Mouse (Mus musculus) intestine, postnatal 0 days (tissue): ENCODE data around the gene Tnfrsf8. TPM values are rescaled to one million over a fixed set of nuclear protein-coding genes. Genes with fewer than 3 reads are reported as not detected.

Experiments
- ATAC-seq: fragments of 200-750 bp; cut with Nextera tagmentation; 2 replicates; pipeline ENCODE4 v1.8.0; 2017; ENCODE audit warnings: mild to moderate bottlenecking, moderate TSS enrichment, moderate library complexity
- H3K27ac ChIP-seq: fragments of 300-500 bp; sonication (generic); 2 replicates; pipeline ENCODE4 v1.5.1; 2014; ENCODE audit warnings: mild to moderate bottlenecking, low read depth, low read length, moderate library complexity
- H3K27me3 ChIP-seq: fragments of 300-500 bp; sonication (generic); replicated peaks from 2 replicates; pipeline ENCODE4 v1.6.1; 2014; ENCODE audit warnings: low read length, mixed read lengths; ENCODE audit not compliant: control insufficient read depth, insufficient read depth
- H3K36me3 ChIP-seq: fragments of 300-500 bp; sonication (generic); 2 replicates; pipeline ENCODE4 v1.6.1; 2014; ENCODE audit warnings: mild to moderate bottlenecking, moderate library complexity; ENCODE audit not compliant: control insufficient read depth, insufficient read depth
- H3K4me1 ChIP-seq: fragments of 300-500 bp; sonication (generic); replicated peaks from 2 replicates; pipeline ENCODE4 v1.6.1; 2014; ENCODE audit warnings: antibody characterized with exemption, low read length, mixed read lengths; ENCODE audit not compliant: control insufficient read depth, insufficient read depth
- H3K4me2 ChIP-seq: fragments of 300-500 bp; sonication (generic); replicated peaks from 2 replicates; pipeline ENCODE4 v1.6.1; 2014; ENCODE audit warnings: low read depth, mild to moderate bottlenecking, moderate library complexity
- H3K4me3 ChIP-seq: fragments of 300-500 bp; sonication (generic); 2 replicates; pipeline ENCODE4 v1.5.1; 2014; ENCODE audit warnings: low read depth, low read length
- H3K9ac ChIP-seq: fragments of 300-500 bp; sonication (generic); 2 replicates; pipeline ENCODE4 v1.6.1; 2014; ENCODE audit warnings: mild to moderate bottlenecking, low read depth, low read length
- H3K9me3 ChIP-seq: fragments of 300-500 bp; sonication (generic); 2 replicates; pipeline ENCODE4 v1.6.1; 2016; ENCODE audit warnings: mixed run types; ENCODE audit not compliant: control insufficient read depth
- CTCF ChIP-seq: sonication (generic); IDR thresholded peaks from 2 replicates; pipeline ENCODE4 v1.5.1; 2016; ENCODE audit warnings: low read depth, mild to moderate bottlenecking, control low read depth, antibody characterized with exemption, moderate library complexity
- WGBS: fragments of 180-500 bp; shearing (Covaris S2); extraction: QIAGEN DNeasy Blood & Tissue Kit; methylation state at CpG from one replicate; pipeline ENCODE4 v1.1.7; 2014; 5-methylcytosine and 5-hydroxymethylcytosine counted together
- polyA plus RNA-seq: library from polyadenylated mRNA; unstranded; fragments of >200 nt; fragmentation: Nextera tagmentation; extraction: Ambion mirVana; gene quantifications from 2 replicates; pipeline ENCODE4 v1.2.1, GENCODE M21; 2015

Tnfrsf8 gene
- polyA plus RNA-seq, 1 experiment from 2014 or later, result 0.04 TPM

- Histone ChIP-seq H3K4me3 (no peak overlapping the region), H3K4me2 (no peak overlapping the region), H3K27ac (no peak overlapping the region), H3K4me1 (no peaks in the 10 kb centered on the region), H3K9ac (no peak overlapping the region), H3K36me3 (no peaks in the 10 kb centered on the region), H3K9me3 (no peaks in the 10 kb centered on the region), H3K27me3 (no peaks in the 10 kb centered on the region)
- ATAC-seq, result no peak
- no peak for TF ChIP-seq CTCF
- 95% methylated on average over 4 of the region's 4 CpGs for WGBS
Observed at GRCm38 (mm10) chr4:145251546-145251945, 63.4 kb downstream of the Tnfrsf8 start.

DNA sequence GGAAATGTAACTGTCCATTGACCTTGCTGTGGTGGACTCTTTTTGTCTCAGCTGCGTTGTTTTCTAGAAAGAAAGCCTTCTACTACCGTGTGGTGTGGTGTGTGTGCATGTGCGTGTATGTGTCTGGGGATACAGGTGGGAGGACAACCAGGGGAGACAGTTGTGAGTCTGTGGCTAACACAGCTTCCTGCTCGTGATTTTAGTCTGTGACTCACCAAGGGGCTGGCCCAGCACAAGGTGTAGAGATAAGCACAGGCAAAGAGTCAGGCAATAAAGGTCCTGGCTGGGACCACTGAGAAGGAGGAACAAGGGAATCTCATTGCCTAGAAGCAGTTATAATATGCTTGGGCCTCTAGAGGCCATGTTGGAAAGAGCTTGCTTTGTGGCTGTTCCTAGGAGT, 65.0 kb downstream of the Tnfrsf8 start:
- 63% methylated on average over 4 of the region's 4 CpGs for WGBS
- no peak overlapping the region for H3K27ac ChIP-seq
- H3K9ac ChIP-seq, result no peak overlapping the region
- no peak overlapping the region for H3K4me3 ChIP-seq
- H3K36me3 ChIP-seq, result no peaks in the 10 kb centered on the region
- H3K4me1 ChIP-seq, result no peaks in the 10 kb centered on the region
- TF ChIP-seq CTCF, result no peak
- H3K27me3 ChIP-seq, result no peaks in the 10 kb centered on the region
- no peaks in the 10 kb centered on the region for H3K9me3 ChIP-seq
- H3K4me2 ChIP-seq, result no peak overlapping the region
- no peak for ATAC-seq

DNA sequence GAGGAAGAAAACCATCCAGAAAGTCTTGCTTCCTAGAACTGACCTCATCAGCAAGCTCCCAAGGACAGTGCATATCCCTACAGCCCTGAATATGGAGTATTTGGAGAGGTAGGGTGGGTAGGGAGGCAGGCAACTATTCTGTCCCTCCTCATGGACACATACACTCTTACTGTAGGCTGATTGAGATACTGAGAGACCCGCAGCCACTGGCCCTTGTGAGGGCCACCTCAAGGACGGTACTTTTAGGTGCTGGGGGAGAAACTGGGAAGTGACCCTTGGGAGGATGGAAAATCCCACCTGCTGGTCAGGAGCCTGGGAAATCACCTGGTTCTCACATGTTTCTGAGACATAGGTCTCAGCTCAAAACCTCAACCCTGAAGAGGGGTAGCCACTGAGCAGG, 67.4 kb downstream of the Tnfrsf8 start:
- no peak for ATAC-seq
- Histone ChIP-seq H3K36me3 (no peaks in the 10 kb centered on the region), H3K27ac (no peak overlapping the region), H3K9me3 (no peaks in the 10 kb centered on the region), H3K27me3 (no peaks in the 10 kb centered on the region), H3K9ac (no peak overlapping the region), H3K4me2 (no peak overlapping the region), H3K4me3 (no peak overlapping the region), H3K4me1 (no peaks in the 10 kb centered on the region)
- WGBS, result 56% methylated on average over 2 of the region's 2 CpGs
- no peak for TF ChIP-seq CTCF

DNA sequence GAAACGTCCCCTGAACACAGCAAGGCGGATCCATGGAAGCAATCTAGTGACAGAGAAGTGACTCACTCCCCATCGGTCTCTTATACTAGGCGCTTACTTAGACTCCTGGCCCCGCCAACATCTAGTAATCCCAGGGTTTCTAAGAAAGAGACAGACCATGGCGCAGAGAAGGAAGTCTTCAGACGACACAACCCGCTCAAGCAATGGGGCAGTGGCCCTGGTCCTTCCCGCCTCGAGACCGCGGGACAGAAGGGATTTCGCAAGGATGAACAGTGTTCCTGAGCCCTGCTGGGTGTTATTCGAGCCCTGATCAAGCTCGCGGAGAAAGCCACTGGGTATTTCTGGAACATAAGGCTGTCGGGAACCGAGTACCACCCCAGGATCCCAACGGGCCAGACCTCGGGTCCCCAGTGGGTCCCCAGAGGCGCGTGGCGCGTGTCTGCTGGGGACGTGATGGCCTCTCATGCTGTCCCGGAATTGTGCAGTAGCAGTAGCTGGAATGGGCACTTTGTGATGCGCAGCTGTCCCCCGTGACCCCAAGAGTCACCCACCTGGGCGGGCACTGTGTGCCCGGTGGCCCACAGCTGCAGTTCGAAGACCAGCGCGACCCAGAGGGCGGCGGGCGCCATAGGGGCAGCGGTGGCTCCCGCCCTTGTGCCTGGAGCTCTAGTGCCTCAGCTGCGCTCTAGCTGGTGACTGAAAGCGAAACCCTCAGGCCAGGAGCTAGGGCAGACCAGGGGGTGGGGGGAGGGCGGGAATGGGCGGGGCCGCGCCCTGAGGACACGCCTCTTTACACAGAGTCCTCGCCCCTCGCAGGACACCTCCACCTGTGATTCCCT, 68.6 kb downstream of the Tnfrsf8 start, which contains the start of gene Tnfrsf1b:
TSS of gene Tnfrsf1b (minus strand) at position 698 of the 839 bp plus-strand sequence.
- TF ChIP-seq CTCF, result peak; percentile 6; the same call in 1 of the 2 replicates
- peak within 1 kb of the TSS; percentile 58 for H3K4me3 ChIP-seq
- no peaks in the 10 kb centered on the region for H3K36me3 ChIP-seq
- H3K27me3 ChIP-seq, result no peaks in the 10 kb centered on the region
- H3K27ac ChIP-seq, result no peak within 1 kb of the TSS
- peak; percentile 95 for ATAC-seq
- under 1% methylated on average over 47 of the region's 47 CpGs for WGBS
- peak within 1 kb of the TSS; percentile 46 for H3K9ac ChIP-seq
- H3K4me1 ChIP-seq, result no peaks in the 10 kb centered on the region
- H3K9me3 ChIP-seq, result no peaks in the 10 kb centered on the region
- H3K4me2 ChIP-seq, result peak within 1 kb of the TSS; percentile 84

DNA sequence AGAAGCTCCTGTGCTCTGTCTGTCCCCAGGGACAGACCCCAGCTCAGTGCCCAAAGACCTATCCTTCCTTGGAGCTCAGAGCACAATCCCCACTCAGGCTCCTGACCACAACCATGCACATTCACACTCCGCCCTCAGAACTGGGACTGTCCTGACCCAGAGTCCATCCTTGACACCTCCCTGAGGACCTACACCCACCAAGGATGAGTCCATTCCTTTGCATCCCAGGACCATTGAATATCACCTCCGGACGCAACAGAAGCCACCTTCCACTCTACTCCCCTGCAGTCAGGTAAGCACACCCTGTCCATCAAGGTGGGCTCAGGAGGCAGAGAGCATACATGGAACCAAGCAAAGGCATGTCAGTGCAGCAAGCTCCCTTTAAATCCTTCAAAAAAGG, 69.4 kb downstream of the Tnfrsf8 start:
- H3K9ac ChIP-seq, result no peak overlapping the region
- no peaks in the 10 kb centered on the region for H3K4me1 ChIP-seq
- no peak overlapping the region for H3K27ac ChIP-seq
- peak overlapping the region; percentile 58 for H3K4me3 ChIP-seq
- no peaks in the 10 kb centered on the region for H3K27me3 ChIP-seq
- peak overlapping the region; percentile 84 for H3K4me2 ChIP-seq
- no peaks in the 10 kb centered on the region for H3K9me3 ChIP-seq
- 80% methylated on average over 3 of the region's 3 CpGs for WGBS
- H3K36me3 ChIP-seq, result no peaks in the 10 kb centered on the region
- no peak for TF ChIP-seq CTCF
- ATAC-seq, result no peak

GRCm38 (mm10) chr4:145244676-145245075, 70.3 kb downstream of the Tnfrsf8 start:
- 95% methylated on average over 2 of the region's 2 CpGs for WGBS
- Histone ChIP-seq H3K4me1 (no peaks in the 10 kb centered on the region), H3K4me3 (no peak overlapping the region), H3K27ac (no peak overlapping the region), H3K27me3 (no peaks in the 10 kb centered on the region), H3K9me3 (no peaks in the 10 kb centered on the region), H3K9ac (no peak overlapping the region), H3K4me2 (no peak overlapping the region), H3K36me3 (no peaks in the 10 kb centered on the region)
- no peak for ATAC-seq
- TF ChIP-seq CTCF, result no peak
